Mouse (Mus musculus): ENCODE results near the gene Ranbp3l.
"Not testable (repeated sequence)": the region's sequence is repeated elsewhere in the genome, so short reads cannot be mapped to it uniquely, and the experiment has no call there.

Ranbp3l gene

DNA sequence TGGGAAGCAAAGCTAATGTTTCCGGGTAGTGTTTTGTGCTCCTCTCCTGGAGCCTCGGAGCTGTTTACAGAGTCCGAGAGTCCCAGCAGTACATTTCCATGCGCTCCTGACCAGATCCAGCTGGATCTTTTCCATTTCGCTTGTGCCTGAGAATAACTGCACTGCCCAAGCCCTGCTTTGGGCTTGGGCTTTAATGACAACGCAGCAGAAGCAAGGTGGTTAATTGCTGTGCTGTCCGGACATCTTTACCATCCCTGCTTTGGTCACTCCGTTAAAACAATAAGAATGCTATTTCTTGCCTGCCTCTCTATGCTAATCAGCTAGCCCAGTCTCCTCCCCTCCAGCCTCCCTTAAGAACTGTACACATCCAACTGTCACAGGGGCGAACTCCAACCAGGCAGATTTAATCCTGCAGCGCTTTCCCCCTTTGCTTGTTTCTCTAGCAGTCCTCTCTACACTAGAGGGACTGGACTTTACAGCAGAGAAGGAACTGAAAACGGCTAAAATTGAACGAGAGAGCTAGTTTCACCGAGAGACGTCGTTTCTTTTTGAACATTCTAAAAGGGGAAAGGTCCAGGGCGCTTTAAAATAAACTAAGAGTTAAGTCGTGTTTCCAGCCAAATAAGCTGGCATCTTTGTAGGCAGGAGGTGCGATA is at the start of gene Ranbp3l:
Ranbp3l (plus strand) TSS at position 377 of the 656 bp plus-strand sequence.
- peak; percentile 75 for DNase-seq

- no peak for DNase-seq
These were observed 37.7 kb upstream of the Ranbp3l start for GRCm38 (mm10) chr15:8930061-8930460.

DNA sequence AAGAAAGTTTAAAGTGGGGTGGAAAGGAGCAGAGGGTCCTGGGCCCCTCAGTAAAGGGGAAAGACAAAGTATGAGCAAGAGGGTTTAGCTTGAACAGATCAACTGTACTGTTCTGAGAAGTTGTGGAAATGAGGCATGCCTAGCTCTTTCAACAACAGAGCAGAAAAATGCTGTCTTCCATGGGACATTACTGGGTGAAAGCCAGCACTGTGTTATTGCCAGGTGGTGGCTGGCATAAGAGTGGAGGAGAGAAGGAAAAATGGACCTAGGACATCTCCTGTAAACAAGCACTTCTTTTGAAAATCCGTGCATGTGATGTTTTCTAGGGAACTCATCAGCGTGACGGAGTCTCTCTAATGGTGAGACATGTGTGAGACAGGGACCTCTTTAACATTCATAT is 30.8 kb upstream of the Ranbp3l start:
- DNase-seq: no peak

- DNase-seq: no peak
These were observed 26.9 kb upstream of the Ranbp3l start for GRCm38 (mm10) chr15:8940861-8941260.

GRCm38 (mm10) chr15:8950856-8951255 is 16.9 kb upstream of the Ranbp3l start:
- no peak for DNase-seq

- DNase-seq: peak; percentile 62
These were observed 4.4 kb upstream of the Ranbp3l start for GRCm38 (mm10) chr15:8963323-8963722.

GRCm38 (mm10) chr15:8968229-8968595 is 463 bp downstream of the Ranbp3l start:
- DNase-seq: peak; percentile 73

DNA sequence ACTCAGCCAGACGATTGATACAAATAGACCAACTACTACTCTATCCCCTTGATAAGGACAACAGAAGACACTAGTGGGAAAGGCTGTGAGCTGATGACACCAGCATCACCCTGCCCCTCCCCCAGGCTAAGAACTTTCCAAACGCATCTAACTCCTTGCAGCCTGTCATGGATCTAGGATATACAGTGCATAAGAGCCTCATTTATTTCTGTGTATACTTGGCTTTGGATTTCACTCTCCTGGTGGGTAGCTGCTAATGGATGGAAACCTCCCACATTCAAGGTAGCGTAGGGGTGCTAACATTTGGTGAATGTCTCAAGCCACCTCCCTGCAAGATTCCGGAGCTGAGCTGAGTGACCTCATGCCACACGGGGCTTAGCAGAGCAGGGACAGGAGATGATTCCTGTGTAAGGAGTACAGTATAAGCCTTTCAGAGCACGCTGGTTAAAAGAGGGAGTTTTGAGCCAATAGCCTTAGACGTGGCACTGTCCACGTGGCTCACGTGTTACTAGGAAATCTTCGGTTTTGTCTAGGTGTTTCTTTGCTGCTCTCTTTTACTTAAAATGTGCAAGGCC is 1.4 kb downstream of the Ranbp3l start:
- peak; percentile 47 for DNase-seq

- DNase-seq: no peak
These were observed 23.5 kb downstream of the Ranbp3l start for GRCm38 (mm10) chr15:8991211-8991610.

- no peak for DNase-seq
These were observed 24.4 kb downstream of the Ranbp3l start for GRCm38 (mm10) chr15:8991859-8992838.

DNA sequence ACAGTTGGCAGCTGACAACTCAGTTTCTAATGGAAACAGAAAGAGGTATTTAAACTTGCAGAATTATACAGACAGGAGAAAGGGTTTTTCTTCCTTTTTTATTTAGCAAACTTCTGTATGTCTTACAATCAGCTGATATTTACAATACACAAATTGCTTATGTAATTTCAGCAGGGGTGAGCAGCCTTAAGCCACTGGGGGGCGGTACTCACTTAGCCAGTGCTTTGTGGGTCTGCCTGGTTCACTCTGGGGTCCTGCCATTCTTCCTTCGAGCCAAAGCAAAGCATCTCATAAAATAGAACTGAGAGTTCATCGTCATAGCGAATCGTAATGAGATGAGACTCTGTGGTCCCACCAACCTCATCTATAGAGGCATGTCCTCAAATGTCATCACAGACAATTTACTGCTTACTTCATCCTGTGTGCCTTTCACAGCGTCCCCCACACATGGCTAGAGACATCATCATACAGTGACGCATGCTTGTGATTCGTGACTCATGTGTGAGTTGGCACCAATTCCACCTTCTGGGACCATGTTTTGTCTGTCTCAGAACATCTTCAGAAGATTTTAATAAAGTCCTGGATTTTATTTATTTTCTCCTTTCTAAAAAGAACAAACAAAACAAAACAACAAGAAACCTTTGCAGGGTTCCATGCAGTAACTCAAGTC is 27.0 kb downstream of the Ranbp3l start:
- DNase-seq: no peak

GRCm38 (mm10) chr15:8995490-8995889 is 27.7 kb downstream of the Ranbp3l start:
- DNase-seq: no peak

DNA sequence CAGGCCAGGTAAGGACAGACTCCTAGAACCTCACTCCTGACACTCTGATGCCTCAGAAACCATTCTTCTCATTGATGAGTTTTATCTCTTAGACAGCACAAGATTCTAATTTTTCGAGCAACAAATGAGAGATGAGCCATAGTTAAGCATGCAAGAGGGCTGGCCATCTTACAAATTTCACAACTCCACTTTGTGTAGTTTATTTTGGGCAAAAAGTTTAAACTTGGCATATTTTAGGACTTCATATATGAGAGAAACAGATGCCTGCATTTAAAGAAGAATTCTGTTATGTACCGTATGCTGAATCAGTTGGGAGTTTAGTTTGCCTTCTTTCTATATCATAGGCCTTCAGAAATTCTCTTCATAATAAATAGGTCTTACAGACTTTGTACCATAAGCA is 35.0 kb downstream of the Ranbp3l start:
- DNase-seq: no peak

GRCm38 (mm10) chr15:9009196-9009595 is 41.4 kb downstream of the Ranbp3l start:
- DNase-seq: no peak

DNA sequence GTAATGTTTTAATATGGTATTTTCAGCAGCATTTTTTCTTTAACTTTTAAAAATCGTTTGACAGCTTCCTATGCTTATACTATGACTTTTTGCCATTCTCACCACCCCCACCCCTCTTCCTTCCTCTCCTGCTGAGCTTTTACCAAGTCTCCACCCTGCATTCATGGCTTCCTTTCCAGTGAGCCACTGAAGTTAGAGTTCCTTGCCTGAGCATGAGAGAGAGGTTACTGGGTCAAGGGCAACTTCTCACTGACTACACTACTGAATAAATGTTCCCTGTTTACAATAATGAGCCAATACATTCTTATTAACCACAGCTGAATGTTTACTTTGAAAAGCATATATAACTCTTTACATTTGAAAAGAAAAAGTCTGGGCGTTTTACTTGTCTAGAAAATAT is 46.8 kb downstream of the Ranbp3l start:
- no peak for DNase-seq

DNA sequence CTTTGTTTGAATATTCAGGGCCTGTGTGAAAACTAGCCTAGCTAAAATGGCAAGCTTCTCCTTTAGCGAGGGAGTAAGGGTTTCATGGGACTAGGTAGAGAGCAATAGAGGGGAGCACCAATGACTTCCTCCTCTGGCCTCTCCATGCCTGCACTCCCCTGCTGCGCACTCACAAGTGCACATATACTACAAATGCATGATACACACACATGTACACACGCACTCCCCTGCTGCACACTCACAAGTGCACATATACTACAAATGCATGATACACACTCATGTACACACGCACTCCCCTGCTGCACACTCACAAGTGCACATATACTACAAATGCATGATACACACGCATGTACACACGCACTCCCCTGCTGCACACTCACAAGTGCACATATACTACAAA is 47.7 kb downstream of the Ranbp3l start:
- not testable (repeated sequence) for DNase-seq

DNA sequence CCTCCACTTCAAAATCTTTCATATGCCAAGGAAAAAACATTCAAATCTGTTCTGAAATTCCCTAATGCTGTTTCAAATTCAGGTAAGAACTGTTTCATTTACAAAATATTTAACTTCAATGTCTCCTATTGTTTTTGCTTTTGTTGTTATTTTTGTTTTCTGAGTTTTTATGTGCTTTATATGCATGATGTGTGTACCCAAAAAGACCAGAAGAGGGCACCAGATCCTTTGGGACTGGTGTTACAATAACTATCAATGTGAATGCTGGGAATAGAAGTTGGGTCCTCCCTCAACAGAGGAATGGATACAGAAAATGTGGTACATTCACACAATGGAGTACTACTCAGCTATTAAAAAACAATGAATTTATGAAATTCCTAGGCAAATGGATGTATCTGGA is 88.0 kb downstream of the Ranbp3l start:
- no peak for DNase-seq

DNA sequence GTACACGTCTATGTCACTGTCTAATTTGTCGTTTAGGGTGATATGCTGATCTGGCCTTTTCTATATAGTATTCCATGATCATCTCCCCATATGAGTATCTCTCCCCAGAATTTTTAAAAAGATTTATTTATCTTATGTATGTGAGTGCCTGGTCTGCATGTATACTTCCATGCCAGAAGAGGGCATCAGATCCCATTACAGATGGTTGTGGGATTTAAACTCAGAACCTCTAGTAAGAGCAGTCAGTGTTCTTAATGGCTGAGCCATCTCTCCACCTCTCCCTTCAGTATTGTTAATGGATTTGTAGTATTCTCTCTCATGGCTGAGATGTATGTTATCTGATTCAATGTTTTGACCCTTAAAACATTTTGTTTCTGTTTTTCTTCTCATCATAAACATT is 92.1 kb downstream of the Ranbp3l start:
- no peak for DNase-seq

GRCm38 (mm10) chr15:9061150-9061882 is 93.6 kb downstream of the Ranbp3l start:
- DNase-seq: no peak

DNA sequence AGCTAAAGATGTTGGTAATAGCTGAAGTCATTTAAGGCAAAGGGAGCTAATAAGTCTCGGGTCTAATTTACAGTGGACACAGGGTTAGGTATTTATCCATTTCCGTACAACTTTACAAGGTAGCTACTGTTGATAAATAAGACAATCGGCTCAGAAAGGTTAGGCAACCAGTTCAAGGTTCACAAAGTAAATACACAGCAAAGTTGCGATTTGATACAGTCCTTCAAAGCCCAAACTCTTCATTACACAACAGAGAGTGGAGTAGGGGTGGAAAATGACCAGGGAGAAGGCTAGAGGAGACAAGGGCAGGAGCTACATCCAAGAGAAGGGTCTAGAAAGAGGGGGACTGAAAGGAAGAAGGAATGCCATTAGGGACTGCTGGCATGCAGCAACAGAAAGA is 101.1 kb downstream of the Ranbp3l start:
- DNase-seq: no peak

DNA sequence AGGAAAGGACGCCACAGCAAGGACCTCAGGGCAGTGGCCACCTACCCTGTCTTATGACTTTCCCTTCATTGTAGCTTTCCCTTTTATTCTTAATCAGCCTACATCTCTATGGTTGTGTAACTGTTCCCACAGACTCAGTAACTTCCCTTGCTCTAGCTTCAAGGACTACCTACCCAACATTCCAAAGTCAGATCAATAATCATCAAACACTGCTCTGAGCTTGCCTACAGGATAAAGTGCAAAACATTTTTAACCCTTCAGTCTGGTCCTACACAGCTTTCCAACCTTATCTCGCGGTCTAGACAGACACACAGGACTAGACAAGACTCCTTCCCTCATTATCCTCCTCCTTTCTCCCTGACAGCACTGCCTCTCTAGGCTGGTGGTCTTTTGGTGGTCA is 102.6 kb downstream of the Ranbp3l start:
- no peak for DNase-seq

GRCm38 (mm10) chr15:9070912-9071555 is 103.3 kb downstream of the Ranbp3l start, which contains the start of gene Nadk2:
TSS of gene Nadk2 (plus strand) at chr15:9071260.
- peak; percentile 99 for DNase-seq

All from kidney, adult 18-20 months (tissue).